Mouse (Mus musculus) brain, embryonic 14.5 days (tissue): Measurements from ENCODE around the gene Nit1.

Experiments
- CTCF ChIP-seq: fragments of 200-500 bp; IDR thresholded peaks from 2 replicates; pipeline ENCODE4 v1.5.1; 2012; ENCODE audit warnings: inconsistent platforms, mild to moderate bottlenecking, moderate library complexity, borderline replicate concordance; ENCODE audit not compliant: insufficient read depth, insufficient read length; ENCODE audit errors: extremely low read depth
- POLR2A ChIP-seq: fragments of 200-500 bp; IDR thresholded peaks from 2 replicates; pipeline ENCODE4 v1.6.1; 2012; ENCODE audit warnings: mild to moderate bottlenecking, inconsistent platforms, borderline replicate concordance; ENCODE audit not compliant: poor library complexity, insufficient read depth, insufficient read length, severe bottlenecking; ENCODE audit errors: extremely low read depth

GRCm38 (mm10) chr1:171360253-171360652, 14.8 kb upstream of the Nit1 start:
- TF ChIP-seq POLR2A: no peak
- no peak for TF ChIP-seq CTCF
